ENCODE assay signal across 17 mouse cellular contexts in the genomic region with DNA sequence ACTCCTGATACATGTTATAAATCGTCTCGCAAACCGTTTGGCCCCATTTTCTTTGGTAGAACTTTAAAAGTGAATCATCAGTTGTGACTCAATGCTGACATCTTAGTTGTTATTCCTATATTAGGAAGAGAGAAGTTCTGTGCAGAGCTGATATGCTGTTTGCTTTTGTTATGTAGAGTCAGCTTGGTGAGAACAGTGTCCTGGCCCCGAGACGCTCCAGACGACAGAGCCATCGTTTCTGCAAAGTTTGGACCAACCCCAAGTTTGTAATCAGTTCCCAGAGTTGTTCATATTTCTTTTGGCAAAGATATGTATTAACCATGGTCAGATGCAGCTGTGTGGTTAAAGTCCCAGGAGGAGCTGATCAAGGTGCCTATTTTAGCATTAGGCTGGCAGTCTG. TPM values are rescaled to one million over a fixed set of nuclear protein-coding genes. Genes with fewer than 3 reads are reported as not detected.
DNase-seq lines count a peak whose midpoint lies in the region; TF ChIP-seq lines count a peak whose summit lies in the region.
"Had no signal": no experiment of that assay in that cellular context is flagged by ENCODE, and none has a peak within 500 bp of the region (broad histone marks: within the 10 kb centered on the region; RNA-seq: fewer than 3 reads in every experiment).

No protein-coding gene starts in this region.

- H3K36me3 ChIP-seq in heart, adult 2 months (ENCODE audit: control insufficient read depth, insufficient read depth, low read length): no peaks in the 10 kb centered on the region
- H3K36me3 ChIP-seq: hindbrain, embryonic 12.5 days; midbrain, embryonic 10.5 days; neural tube, embryonic 13.5 days had no signal

- intact Hi-C loops in heart, postnatal 10 days (cut with DNase I): no loop called here
- intact Hi-C loops in heart, adult 2 months (cut with DNase I): no loop called here

- DNase-seq in adrenal gland, adult (ENCODE audit: inconsistent age in 2 of 2, low spot score in 1 of 2): peak; percentile 35 to 76
- no peak for DNase-seq in adrenal gland, adult 8-10 months
- peak; percentile 30 to 34 for DNase-seq in heart, postnatal 10 days
- no peak for DNase-seq in heart, adult 2 months
- peak; percentile 50 for DNase-seq in 3134 (ENCODE audit: extremely low read depth, insufficient read length, low spot score)
- DNase-seq in adipocyte (ENCODE audit: low spot score): peak; percentile 60
- DNase-seq in testis, postnatal 14 days (ENCODE audit: low spot score): no peak
- DNase-seq in testis, postnatal 10 days (ENCODE audit: low spot score): no peak
- DNase-seq: cerebellum, adult 2 months; gastrocnemius, postnatal 10 days; lung, postnatal 36 days; spleen, adult 18-20 months had no signal

- TF ChIP-seq EP300 in heart, adult 2 months (IDR thresholded peaks at IDR 0.05; ENCODE audit: insufficient read depth, low read depth, low read length): no peak

- no peaks in the 10 kb centered on the region for H3K27me3 ChIP-seq in heart, adult 2 months (ENCODE audit: control insufficient read depth, insufficient read depth, low read length)
- H3K27me3 ChIP-seq: hindbrain, embryonic 12.5 days; neural tube, embryonic 13.5 days had no signal

- H3K27ac ChIP-seq in heart, adult 2 months: no peak overlapping the region
- H3K27ac ChIP-seq: hindbrain, embryonic 12.5 days; left cerebral cortex, adult 2 months; liver, embryonic 14.5 days; midbrain, embryonic 10.5 days; neural tube, embryonic 13.5 days had no signal

- H3K4me1 ChIP-seq in heart, adult 2 months (ENCODE audit: control insufficient read depth, insufficient read depth, low read length): no peaks in the 10 kb centered on the region

- H3K9ac ChIP-seq in heart, adult 2 months (ENCODE audit: low read depth, low read length): no peak overlapping the region
- H3K9ac ChIP-seq: hindbrain, embryonic 12.5 days; liver, embryonic 14.5 days; neural tube, embryonic 13.5 days had no signal

- no peak overlapping the region for H3K4me3 ChIP-seq in heart, adult 2 months
- H3K4me3 ChIP-seq: hindbrain, embryonic 12.5 days; left cerebral cortex, adult 2 months; midbrain, embryonic 10.5 days; neural tube, embryonic 13.5 days had no signal

- 33% methylated on average over 7 of the region's 7 CpGs for WGBS in heart, adult 2 months

- no peak for TF ChIP-seq CTCF in heart, adult 2 months (IDR thresholded peaks at IDR 0.05)

- TF ChIP-seq POLR2A in heart, adult 2 months (IDR thresholded peaks at IDR 0.05; ENCODE audit: insufficient read depth, low read depth, low read length): no peak

- H3K79me2 ChIP-seq in heart, adult 2 months (replicated peaks; ENCODE audit: control insufficient read depth, insufficient read depth, low read length): no peaks in the 10 kb centered on the region

RNA-seq across cellular contexts. Expression of gene Zfp281, which starts 31.9 kb away (rescaled TPM):
- total RNA-seq in adrenal gland, adult 8-10 months (2022): 10 to 100 TPM; 17.9 to 22.4 (median 19.6) TPM
- total RNA-seq in heart, postnatal 10 days (2021): 10 to 100 TPM; 12.1 to 14.8 TPM
- total RNA-seq in heart, adult 2 months (2021): 10 to 100 TPM in 1 of 2 experiments, 1 to 10 TPM in 1; 9.9 to 10.1 TPM
- polyA plus RNA-seq in heart, adult 2 months (2012; rRNA removed): 2.1 and 3.2 TPM in 2 replicates

Comparison
In these comparisons a context has a peak if more than half of its experiments do, and no peak if none do; other contexts are left out.
1. DNase-seq: peak in adrenal gland, adult (2 of 2), heart, postnatal 10 days (2 of 2), 3134 (single experiment) and adipocyte (single experiment); none in adrenal gland, adult 8-10 months (single experiment), heart, adult 2 months (0 of 2), testis, postnatal 14 days (single experiment) and testis, postnatal 10 days (single experiment).